Mouse (Mus musculus): Measurements from ENCODE around the gene Cldn1. TPM values are rescaled to one million over a fixed set of nuclear protein-coding genes. Genes with fewer than 3 reads are reported as not detected.

Cldn1 gene
- polyA plus RNA-seq, 1 experiment from 2014 or later = 122 TPM

- no peaks in the 10 kb centered on the region for H3K4me1 ChIP-seq (ENCODE audit: control insufficient read depth, low read depth, low read length)
- H3K27me3 ChIP-seq (ENCODE audit: control insufficient read depth, insufficient read depth, low read depth, low read length) = no peaks in the 10 kb centered on the region
- no peak for ATAC-seq (ENCODE audit: low read depth)
- H3K9me3 ChIP-seq (replicated peaks; ENCODE audit: control insufficient read depth, low read length) = no peaks in the 10 kb centered on the region
- H3K27ac ChIP-seq (ENCODE audit: low read length) = no peak overlapping the region
- H3K4me2 ChIP-seq (ENCODE audit: low read depth, low read length) = no peak overlapping the region
- H3K9ac ChIP-seq (ENCODE audit: low read depth, low read length) = no peak overlapping the region
- 70% methylated on average over 4 of the region's 4 CpGs for WGBS (ENCODE audit: insufficient replicate concordance)
- H3K4me3 ChIP-seq (ENCODE audit: low read depth, low read length) = no peak overlapping the region
- H3K36me3 ChIP-seq (ENCODE audit: control insufficient read depth, insufficient read depth) = no peaks in the 10 kb centered on the region
These were observed 20.9 kb downstream of the Cldn1 start for GRCm38 (mm10) chr16:26350786-26351185.

GRCm38 (mm10) chr16:26348809-26349208, 22.8 kb downstream of the Cldn1 start:
- no peak overlapping the region for H3K27ac ChIP-seq (ENCODE audit: low read length)
- no peak for ATAC-seq (ENCODE audit: low read depth)

GRCm38 (mm10) chr16:26316281-26316680, 55.4 kb downstream of the Cldn1 start:
- Histone ChIP-seq H3K27ac (ENCODE audit: low read length) (no peak overlapping the region), H3K27me3 (ENCODE audit: control insufficient read depth, insufficient read depth, low read depth, low read length) (no peaks in the 10 kb centered on the region), H3K9ac (ENCODE audit: low read depth, low read length) (no peak overlapping the region), H3K9me3 (replicated peaks; ENCODE audit: control insufficient read depth, low read length) (no peaks in the 10 kb centered on the region), H3K4me1 (ENCODE audit: control insufficient read depth, low read depth, low read length) (no peaks in the 10 kb centered on the region), H3K4me3 (ENCODE audit: low read depth, low read length) (no peak overlapping the region), H3K36me3 (ENCODE audit: control insufficient read depth, insufficient read depth) (no peaks in the 10 kb centered on the region), H3K4me2 (ENCODE audit: low read depth, low read length) (no peak overlapping the region)
- WGBS (ENCODE audit: insufficient replicate concordance) = 59% methylated on average over 7 of the region's 7 CpGs
- no peak for ATAC-seq (ENCODE audit: low read depth)

More at GRCm38 (mm10) chr16:26348809-26349208, 22.8 kb downstream of the Cldn1 start:
- no peaks in the 10 kb centered on the region for H3K36me3 ChIP-seq (ENCODE audit: control insufficient read depth, insufficient read depth)
- H3K27me3 ChIP-seq (ENCODE audit: control insufficient read depth, insufficient read depth, low read depth, low read length) = no peaks in the 10 kb centered on the region
- H3K4me2 ChIP-seq (ENCODE audit: low read depth, low read length) = no peak overlapping the region
- H3K9ac ChIP-seq (ENCODE audit: low read depth, low read length) = no peak overlapping the region
- H3K9me3 ChIP-seq (replicated peaks; ENCODE audit: control insufficient read depth, low read length) = no peaks in the 10 kb centered on the region
- 32% methylated on average over 1 of the region's 1 CpGs for WGBS (ENCODE audit: insufficient replicate concordance)
- H3K4me3 ChIP-seq (ENCODE audit: low read depth, low read length) = no peak overlapping the region
- no peaks in the 10 kb centered on the region for H3K4me1 ChIP-seq (ENCODE audit: control insufficient read depth, low read depth, low read length)

GRCm38 (mm10) chr16:26314815-26315214, 56.8 kb downstream of the Cldn1 start:
- Histone ChIP-seq H3K27ac (ENCODE audit: low read length) (no peak overlapping the region), H3K27me3 (ENCODE audit: control insufficient read depth, insufficient read depth, low read depth, low read length) (no peaks in the 10 kb centered on the region), H3K4me1 (ENCODE audit: control insufficient read depth, low read depth, low read length) (no peaks in the 10 kb centered on the region), H3K36me3 (ENCODE audit: control insufficient read depth, insufficient read depth) (no peaks in the 10 kb centered on the region), H3K9ac (ENCODE audit: low read depth, low read length) (no peak overlapping the region), H3K4me3 (ENCODE audit: low read depth, low read length) (no peak overlapping the region), H3K4me2 (ENCODE audit: low read depth, low read length) (no peak overlapping the region), H3K9me3 (replicated peaks; ENCODE audit: control insufficient read depth, low read length) (no peaks in the 10 kb centered on the region)
- 70% methylated on average over 13 of the region's 13 CpGs for WGBS (ENCODE audit: insufficient replicate concordance)
- no peak for ATAC-seq (ENCODE audit: low read depth)

- H3K27me3 ChIP-seq (ENCODE audit: control insufficient read depth, insufficient read depth, low read depth, low read length) = no peaks in the 10 kb centered on the region
- no peak overlapping the region for H3K27ac ChIP-seq (ENCODE audit: low read length)
- no peaks in the 10 kb centered on the region for H3K9me3 ChIP-seq (replicated peaks; ENCODE audit: control insufficient read depth, low read length)
- no peak overlapping the region for H3K4me3 ChIP-seq (ENCODE audit: low read depth, low read length)
- WGBS (ENCODE audit: insufficient replicate concordance) = 50% methylated on average over 2 of the region's 2 CpGs
- H3K4me1 ChIP-seq (ENCODE audit: control insufficient read depth, low read depth, low read length) = no peaks in the 10 kb centered on the region
- no peaks in the 10 kb centered on the region for H3K36me3 ChIP-seq (ENCODE audit: control insufficient read depth, insufficient read depth)
- no peak for ATAC-seq (ENCODE audit: low read depth)
- H3K9ac ChIP-seq (ENCODE audit: low read depth, low read length) = no peak overlapping the region
- no peak overlapping the region for H3K4me2 ChIP-seq (ENCODE audit: low read depth, low read length)
These were observed 62.2 kb downstream of the Cldn1 start for GRCm38 (mm10) chr16:26309402-26309801.

Other genes with a start within 250 kb of the Cldn1 start
- not detected in 2 replicates for gene Cldn16, start 91.3 kb upstream of the Cldn1 start, polyA plus RNA-seq (2015; fragmentation: Nextera tagmentation; extraction: Ambion mirVana)
- not detected in 2 replicates for gene Tmem207, start 154.9 kb upstream of the Cldn1 start, polyA plus RNA-seq (2015; fragmentation: Nextera tagmentation; extraction: Ambion mirVana)
- gene Il1rap, start 209.9 kb upstream of the Cldn1 start, polyA plus RNA-seq (2015; fragmentation: Nextera tagmentation; extraction: Ambion mirVana) = 2.5 and 2.7 TPM in 2 replicates